ENCODE assay signal across 16 mouse cellular contexts in the genomic region with DNA sequence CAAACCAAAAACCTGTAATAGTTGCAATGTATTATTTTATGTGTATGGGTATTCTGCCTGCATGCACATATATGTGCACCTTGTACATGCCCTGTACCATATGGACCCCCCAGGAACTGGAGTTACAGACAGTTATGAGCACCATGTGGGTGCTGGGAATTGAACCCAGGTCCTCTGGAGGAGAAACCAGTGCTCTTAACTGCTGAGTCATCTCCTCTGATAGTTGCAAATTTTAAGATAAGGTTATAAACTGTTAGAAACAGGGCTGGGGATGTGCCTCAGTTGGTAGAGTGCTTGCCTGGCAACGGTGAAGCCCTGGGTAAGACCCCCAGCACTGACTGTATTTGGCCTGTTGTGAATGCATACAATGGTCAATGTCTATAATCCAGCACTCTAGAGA.
"Had no signal": no experiment of that assay in that cellular context is flagged by ENCODE, and none has a peak within 500 bp of the region (broad histone marks: within the 10 kb centered on the region; RNA-seq: fewer than 3 reads in every experiment).

No protein-coding gene starts in this region.

- H3K9ac ChIP-seq: lung, embryonic 14.5 days; neural tube, embryonic 13.5 days; neural tube, embryonic 15.5 days; stomach, embryonic 15.5 days had no signal

- DNase-seq: lung, adult 18-20 months; lung, embryonic 14.5 days; lung, postnatal 10 days; lung, postnatal 4 days; midbrain, embryonic 14.5 days; right cerebral cortex, postnatal 14 days; thymus, adult 2 months; thymus, postnatal 25 days; thymus, postnatal 4 days had no signal

- H3K27ac ChIP-seq: midbrain, embryonic 12.5 days; neural tube, embryonic 13.5 days; neural tube, embryonic 15.5 days; stomach, postnatal 0 days had no signal

- H3K4me3 ChIP-seq: midbrain, embryonic 12.5 days; myocyte; neural tube, embryonic 13.5 days; neural tube, embryonic 15.5 days; stomach, embryonic 15.5 days had no signal

- H3K27me3 ChIP-seq: midbrain, embryonic 12.5 days; neural tube, embryonic 13.5 days; neural tube, embryonic 15.5 days; stomach, embryonic 15.5 days had no signal

- H3K9me3 ChIP-seq: midbrain, embryonic 10.5 days; midbrain, embryonic 12.5 days; neural tube, embryonic 13.5 days; neural tube, embryonic 15.5 days; stomach, embryonic 15.5 days had no signal

- H3K4me2 ChIP-seq: lung, embryonic 14.5 days; midbrain, embryonic 12.5 days; neural tube, embryonic 13.5 days; neural tube, embryonic 15.5 days; stomach, embryonic 15.5 days had no signal

- H3K36me3 ChIP-seq: midbrain, embryonic 10.5 days; midbrain, embryonic 12.5 days; neural tube, embryonic 13.5 days; neural tube, embryonic 15.5 days; stomach, embryonic 15.5 days had no signal
